Mouse (Mus musculus): ENCODE data around the gene U90926. TPM values are rescaled to one million over a fixed set of nuclear protein-coding genes. Genes with fewer than 3 reads are reported as not detected.

Gene U90926
- polyA plus RNA-seq (2017; shearing (Covaris generic)) = not detected

DNA sequence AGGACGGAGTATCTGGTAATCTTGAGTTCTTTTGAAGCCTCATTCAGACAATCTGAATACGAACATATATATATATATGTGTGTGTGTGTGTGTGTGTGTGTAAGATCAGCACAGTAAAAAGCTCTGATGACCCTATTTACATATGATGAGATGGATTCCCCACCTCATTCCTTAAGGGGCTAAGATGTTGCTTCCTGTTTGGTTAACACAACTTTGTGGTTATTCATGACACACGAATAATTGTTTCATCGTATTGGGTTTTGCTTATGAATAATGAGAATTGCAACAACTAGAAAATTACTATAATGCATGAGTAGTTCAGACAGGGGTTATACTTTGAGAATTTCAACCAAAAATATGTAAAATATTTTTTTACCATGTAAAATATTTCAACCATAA lies at the start of gene U90926:
Gene U90926 (minus strand): TSS at position 101 of the 400 bp plus-strand sequence.
- no peak for ATAC-seq

DNA sequence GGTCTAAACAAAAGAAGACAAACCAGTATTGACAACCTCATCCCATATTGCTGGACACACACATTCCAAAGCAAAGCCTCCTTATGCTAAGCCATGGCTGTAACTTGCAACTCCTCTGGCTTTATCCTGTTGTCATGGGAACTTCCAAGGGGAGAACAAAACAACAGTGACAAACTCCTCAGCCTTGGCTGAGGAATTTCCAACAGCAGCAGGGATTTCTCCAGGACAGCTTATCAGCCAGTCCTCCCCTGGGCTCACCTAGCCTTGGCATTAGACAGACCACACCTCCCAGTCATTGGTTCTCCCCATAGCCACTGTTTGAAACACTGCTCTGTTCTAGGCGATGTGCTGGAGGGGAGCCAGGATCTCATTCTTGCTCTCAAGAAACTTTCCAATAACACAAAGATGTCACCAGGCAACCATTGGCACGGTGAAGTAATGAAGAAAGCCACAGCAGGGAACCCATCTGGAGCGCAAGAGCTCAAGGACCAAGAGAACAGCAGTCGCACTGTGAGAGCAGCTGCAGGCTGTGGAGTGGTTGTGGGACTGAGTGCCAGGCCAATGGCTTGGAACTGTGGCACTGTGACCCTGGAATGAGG lies 48.7 kb upstream of the U90926 start:
- no peak for ATAC-seq

DNA sequence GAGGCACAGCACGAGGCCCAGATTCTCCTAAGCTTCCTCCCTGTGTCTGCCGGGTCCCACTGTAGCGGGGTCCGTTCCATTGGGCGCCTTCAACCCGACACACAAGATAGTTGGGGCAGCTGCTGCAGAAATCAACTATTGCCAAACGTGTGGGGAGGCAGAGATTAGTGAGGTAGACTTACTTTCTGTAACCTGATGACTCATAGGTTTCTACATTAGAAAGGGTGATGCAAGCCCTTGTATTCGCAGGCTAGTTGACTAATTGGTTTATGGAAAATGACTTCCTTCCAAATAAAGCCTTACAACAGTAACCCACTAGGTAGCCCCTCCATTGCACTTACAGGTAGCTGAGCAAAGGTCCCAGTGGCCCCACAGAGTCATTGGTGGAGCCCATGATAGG lies 47.4 kb upstream of the U90926 start:
- ATAC-seq = no peak

GRCm38 (mm10) chr5:92256218-92256617 lies 41.0 kb upstream of the U90926 start, which contains the start of gene Ppef2:
TSS of gene Ppef2 (minus strand) at chr5:92256278.
- no peak for ATAC-seq

DNA sequence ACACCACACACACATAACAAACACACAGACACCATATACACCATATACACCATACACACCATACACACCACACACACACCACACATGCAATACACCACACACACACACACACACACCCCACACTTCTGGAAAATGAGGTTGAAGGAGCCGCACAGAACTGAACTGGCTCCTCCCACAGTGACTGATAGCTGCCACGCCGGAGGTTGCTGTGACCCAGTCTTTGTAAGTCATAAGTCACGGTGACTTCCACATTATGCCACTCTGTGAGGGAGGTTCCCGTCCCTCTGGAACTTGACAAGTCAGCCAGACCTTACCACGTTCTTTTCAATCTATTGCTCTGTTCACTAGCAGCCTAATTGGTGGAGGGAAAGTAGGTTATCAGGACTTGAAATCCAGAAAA lies 39.3 kb upstream of the U90926 start:
- ATAC-seq = no peak

- no peak for ATAC-seq
These were observed 37.7 kb upstream of the U90926 start for GRCm38 (mm10) chr5:92252797-92253343.

DNA sequence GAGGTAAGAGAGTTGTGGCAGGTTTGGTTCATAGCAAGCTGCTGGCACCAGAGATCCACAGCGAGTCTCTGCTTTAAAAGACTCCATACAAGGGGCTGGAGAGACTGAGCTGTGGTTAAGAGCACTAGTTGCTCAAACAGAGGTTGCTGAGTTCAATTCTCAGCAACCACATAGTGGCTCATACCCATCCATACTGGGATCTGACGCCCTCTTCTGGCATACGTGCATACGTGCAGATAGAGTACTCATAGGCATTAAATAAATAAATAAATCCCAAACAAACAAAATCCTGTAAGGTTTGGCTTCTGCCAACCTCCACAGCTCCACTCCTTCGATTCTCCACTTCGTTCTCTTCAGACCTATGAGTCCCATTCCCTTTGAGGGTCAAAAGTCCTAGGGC lies 36.8 kb upstream of the U90926 start:
- ATAC-seq = no peak

- ATAC-seq = no peak
These were observed 33.4 kb upstream of the U90926 start for GRCm38 (mm10) chr5:92248614-92249013.

DNA sequence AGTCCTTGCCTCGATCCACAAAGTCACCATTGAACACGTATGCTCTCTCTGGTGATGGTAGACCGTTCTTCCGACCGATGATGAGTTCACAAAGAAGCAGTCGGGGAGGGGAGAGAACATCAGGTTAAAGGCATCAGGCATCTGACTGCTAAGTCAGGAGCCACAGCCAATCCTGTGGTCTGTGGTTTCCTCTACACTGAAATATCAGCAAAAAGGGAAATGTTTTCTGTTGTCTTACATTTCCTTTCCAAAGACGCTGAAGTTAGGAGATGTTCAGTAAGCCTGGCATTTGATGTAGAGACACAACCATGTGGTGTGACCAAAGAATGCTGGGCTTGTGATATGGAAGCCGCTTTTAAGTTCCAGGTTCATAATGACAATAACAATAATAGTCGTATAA lies 30.3 kb upstream of the U90926 start:
- ATAC-seq = peak; percentile 81

- ATAC-seq = no peak
These were observed 29.7 kb upstream of the U90926 start for GRCm38 (mm10) chr5:92244900-92245299.

DNA sequence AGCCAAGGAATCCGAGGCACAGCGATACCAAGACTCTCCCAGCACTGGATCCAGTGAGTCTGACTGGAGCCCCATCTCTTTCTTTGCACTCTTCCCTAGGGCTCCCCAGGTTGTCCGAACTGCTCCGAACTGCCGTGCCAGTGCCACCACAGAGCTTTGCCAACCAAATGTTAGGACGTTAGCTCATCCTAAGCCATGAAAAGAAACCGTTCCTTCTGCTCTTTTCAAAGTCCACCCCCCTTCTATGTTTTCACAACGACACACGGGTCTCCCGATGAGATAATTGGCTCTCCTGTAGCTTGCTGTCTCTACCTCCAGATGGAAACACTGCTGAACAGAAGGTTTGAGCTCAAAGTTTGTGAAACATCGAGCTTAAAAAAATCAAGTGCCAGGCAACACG lies 25.6 kb upstream of the U90926 start:
- no peak for ATAC-seq

DNA sequence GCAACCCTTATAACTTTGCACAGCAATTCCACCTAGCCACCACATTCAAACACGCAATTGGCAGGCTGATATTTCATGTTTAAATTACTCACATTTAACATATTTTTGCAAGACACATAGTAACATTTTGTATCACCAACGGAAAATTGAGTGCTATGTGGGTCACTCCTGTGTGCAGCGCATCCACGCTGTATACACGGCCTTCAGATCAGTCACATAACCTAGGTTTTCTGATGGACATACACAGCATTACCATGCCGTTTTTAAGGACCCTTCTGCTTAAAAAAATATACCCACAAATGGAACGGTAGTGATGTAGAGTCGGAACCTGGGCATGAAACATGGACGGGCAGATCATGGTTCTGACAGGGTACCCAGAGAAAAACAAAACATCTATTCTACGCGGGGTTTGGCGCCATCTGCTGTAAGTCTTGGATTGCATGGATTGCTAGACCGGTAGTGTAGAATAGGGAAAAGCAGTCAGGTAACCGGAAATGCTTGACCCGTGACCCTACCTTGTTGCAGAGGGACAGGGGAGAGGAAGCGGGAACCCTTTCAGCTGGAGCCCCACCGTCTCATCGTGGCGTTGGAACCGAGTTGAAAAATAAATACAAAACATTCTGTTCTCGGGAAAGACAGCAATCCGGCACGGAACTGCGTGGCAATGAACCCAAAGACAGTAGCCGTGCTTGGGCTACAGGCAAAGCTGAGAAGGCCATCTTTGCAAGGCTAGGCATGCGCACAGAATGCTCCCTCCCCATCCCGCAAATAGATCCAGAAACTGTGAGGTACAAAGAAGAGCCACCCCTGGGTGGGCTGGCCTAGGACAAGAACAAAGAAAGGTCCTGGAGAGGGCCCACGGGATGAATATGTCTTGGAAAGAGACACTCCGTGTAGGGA lies 24.4 kb upstream of the U90926 start:
- no peak for ATAC-seq

DNA sequence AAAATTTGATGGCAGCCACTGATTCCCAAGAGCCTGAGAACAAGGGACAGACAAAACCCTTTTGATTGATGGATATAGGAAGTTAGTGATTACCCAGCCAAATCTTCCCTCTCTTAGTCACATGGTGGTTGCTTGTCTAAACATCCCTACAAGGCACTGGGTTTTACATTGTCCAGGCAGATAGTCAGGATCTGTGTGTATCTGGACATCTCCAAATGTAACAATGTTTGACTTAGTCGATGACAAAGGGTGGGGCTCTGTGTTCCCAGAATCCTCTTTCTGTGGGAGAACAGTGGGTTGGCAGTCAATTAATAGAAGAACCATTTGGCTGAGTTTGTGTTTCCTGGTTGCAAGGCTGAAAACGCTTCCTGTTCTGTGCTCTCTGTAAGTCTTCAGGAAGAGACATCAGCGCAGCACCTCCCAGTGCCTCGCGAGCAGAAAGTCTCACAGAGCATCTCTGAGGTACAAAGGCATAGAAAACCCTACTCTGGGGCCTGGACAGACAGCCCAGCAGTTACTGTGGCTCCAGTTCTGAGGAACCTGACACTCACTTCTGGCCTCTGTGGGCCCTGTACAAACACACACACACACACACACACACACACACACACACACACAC lies 19.8 kb upstream of the U90926 start:
- peak; percentile 69 for ATAC-seq

GRCm38 (mm10) chr5:92233366-92233765 lies 18.2 kb upstream of the U90926 start:
- ATAC-seq = no peak

DNA sequence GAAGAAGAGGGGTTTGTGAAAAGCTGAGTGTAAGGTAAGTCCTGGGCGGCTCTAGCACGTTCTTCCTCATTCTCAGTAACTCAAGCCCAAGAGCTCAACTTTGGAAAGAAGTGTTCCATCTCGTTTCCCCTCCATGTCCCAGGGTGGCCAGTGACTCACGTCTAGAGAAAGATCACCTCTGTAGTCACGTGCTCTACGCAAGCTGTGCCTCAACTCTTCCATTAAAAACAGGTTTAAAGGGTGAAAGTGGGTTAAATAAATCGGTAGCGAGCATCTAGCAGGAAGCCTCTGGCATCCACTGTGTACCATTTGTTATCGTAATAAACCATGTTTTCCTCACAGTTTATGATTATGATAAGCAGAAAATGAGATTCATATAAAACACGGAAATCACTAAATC lies 16.6 kb upstream of the U90926 start:
- ATAC-seq = no peak

GRCm38 (mm10) chr5:92230306-92230705 lies 15.1 kb upstream of the U90926 start:
- ATAC-seq = no peak

DNA sequence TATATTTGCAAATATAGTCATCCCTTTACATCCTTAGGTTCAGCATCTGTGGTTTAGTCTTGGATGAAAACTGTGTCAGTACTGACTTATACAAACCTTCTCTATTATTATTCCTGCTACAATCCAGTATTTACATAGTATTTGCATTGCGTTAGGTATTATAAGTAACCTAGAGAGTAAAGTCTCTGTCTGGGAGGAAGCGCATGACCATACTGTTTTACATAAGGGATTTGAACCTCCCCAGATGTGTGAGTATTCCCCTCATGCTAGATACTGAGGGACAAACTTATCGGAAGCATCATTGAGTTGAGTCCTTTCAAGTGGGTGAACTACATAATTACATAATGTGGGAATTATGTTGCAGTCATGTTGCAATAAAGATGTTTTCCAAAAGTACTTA lies 14.3 kb upstream of the U90926 start:
- ATAC-seq = no peak

DNA sequence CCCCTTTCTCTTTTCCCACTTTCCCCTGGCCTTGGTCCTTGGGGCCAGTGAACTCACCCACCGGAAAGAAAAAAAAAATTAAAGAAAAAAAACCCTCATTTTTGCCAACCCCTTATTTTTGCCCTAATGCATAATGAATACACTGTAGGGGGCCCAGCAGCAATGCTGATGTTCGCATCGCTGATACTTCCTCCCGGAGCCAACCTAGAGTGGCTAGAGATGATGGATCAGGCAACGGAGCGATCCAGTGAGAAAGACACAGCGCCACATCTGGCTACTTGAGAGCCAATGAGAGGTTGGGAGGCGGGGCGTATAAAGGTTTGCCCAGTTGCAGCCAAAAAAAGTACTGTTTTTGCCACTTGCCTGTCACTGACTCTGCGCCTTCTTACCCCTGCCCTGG lies 13.6 kb upstream of the U90926 start:
- no peak for ATAC-seq

DNA sequence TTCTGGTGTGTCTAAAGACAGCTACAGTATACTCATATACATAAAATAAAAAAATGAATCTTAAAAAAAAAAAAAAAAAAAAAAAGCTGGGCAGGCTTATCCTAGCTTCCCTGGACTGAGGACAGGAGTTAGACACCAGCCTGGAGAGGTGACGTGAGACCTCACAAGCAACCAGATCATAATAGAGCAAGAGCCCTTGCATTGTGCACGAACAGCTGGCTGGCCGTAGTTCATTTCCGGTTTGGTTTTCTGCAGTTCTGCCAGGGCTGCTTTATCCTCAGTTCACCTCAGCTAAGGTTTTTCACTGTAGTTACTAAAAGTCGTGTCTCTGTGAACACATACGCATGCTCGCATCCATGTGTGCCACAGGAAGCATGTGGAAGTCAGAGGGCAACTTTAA lies 12.6 kb upstream of the U90926 start:
- no peak for ATAC-seq

- no peak for ATAC-seq
These were observed 5.2 kb upstream of the U90926 start for GRCm38 (mm10) chr5:92220287-92220902.

DNA sequence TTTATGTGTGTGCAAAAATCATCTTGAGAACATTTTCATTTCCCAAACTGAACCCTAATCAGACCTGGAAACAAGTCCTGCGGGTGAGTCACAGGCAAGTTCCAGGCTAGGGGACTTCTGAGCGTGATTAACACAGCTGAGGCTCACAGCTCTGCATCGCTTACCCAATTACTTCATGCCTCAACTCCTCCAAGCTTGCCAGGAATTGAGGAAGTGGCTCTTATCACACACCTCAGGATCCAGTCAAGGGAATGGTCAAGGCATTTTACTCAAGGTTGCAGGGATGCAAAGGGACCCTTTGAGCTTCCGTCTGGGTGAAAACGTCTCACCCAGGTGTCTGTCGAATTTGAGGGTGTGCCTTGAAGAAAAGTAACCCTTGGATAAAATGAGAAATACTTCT lies 4.6 kb upstream of the U90926 start:
- no peak for ATAC-seq

DNA sequence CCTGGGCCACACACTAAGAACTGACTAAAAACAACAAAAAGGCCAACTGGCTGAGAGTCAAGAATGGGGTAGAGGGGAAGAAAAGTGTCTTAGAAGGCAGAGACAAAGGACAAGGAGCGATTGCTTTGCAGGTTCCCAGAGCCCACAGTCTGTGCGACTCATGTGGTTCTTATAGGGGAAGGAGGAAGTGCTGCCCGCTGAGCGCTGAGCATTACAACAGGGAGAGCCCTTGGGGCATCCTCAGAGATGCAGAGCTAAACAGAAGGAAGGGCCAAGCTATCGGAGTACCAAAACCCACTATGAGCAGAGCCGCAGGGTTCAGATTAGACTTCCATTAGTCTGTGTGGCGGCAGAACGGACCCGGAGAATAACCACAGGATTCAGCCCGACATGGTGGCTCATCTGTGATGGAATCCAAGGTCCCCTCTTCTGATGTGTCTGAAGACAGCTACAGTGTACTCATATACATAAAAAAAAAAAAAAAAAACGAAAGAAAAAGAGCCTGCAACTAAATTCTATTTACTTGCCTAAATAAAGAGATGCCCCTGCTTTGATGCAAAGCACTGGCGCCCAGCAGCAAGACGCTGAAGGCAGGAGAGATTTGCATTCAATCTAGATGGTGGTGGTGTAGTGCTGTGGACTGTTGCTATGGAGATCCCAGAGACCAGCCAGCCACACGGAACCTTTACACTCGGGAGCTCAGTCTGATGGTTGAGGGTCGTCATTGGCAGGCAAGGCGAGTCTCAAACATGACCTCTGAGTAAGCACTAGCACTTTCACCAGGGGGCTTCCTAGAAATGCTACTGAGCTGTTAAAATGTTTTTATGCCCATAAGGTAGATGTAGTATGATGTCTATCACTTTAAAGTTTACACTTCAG lies 3.9 kb upstream of the U90926 start:
- no peak for ATAC-seq
